Mouse (Mus musculus): ENCODE measurements around the gene Hectd4.

GRCm38 (mm10) chr5:121387126-121387525 is 167.1 kb downstream of the Hectd4 start:
- TF ChIP-seq POLR2A (IDR thresholded peaks at IDR 0.05; ENCODE audit: low read depth, low read length) (no peak), CTCF (IDR thresholded peaks at IDR 0.05; ENCODE audit: extremely low read depth, insufficient read length, insufficient replicate concordance, low read depth, low read length) (no peak)

Data from small intestine, adult 2 months (tissue).